Mouse (Mus musculus): Measurements from ENCODE around the gene Igsf6. TPM values are rescaled to one million over a fixed set of nuclear protein-coding genes. Genes with fewer than 3 reads are reported as not detected.
A peak's percentile ranks its signal among the peaks of the same experiment; 100 is the strongest.

Igsf6 gene
- polyA plus RNA-seq, 1 experiment, result 2.7 TPM

- Histone ChIP-seq H3K4me3 (replicated peaks; ENCODE audit: extremely low read depth, low read depth, low read length) (no peak overlapping the region), H3K4me1 (ENCODE audit: control insufficient read depth, insufficient read depth, low read length) (no peaks in the 10 kb centered on the region)
- DNase-seq, result no peak
- WGBS, result 18% methylated on average over 4 of the region's 4 CpGs
- TF ChIP-seq POLR2A (IDR thresholded peaks at IDR 0.05; ENCODE audit: borderline replicate concordance, extremely low read depth, low read depth, low read length) (no peak), CTCF (IDR thresholded peaks at IDR 0.05; ENCODE audit: insufficient read depth, low read length) (no peak)
Measured at GRCm38 (mm10) chr7:121085500-121085899, 11.1 kb upstream of the Igsf6 start.

GRCm38 (mm10) chr7:121084840-121085453 lies 10.6 kb upstream of the Igsf6 start:
- 67% methylated on average over 8 of the region's 8 CpGs for WGBS
- TF ChIP-seq CTCF (IDR thresholded peaks at IDR 0.05; ENCODE audit: insufficient read depth, low read length) (no peak), POLR2A (IDR thresholded peaks at IDR 0.05; ENCODE audit: borderline replicate concordance, extremely low read depth, low read depth, low read length) (no peak)
- DNase-seq, result no peak
- Histone ChIP-seq H3K4me1 (ENCODE audit: control insufficient read depth, insufficient read depth, low read length) (no peaks in the 10 kb centered on the region), H3K4me3 (replicated peaks; ENCODE audit: extremely low read depth, low read depth, low read length) (no peak overlapping the region)

- Histone ChIP-seq H3K4me1 (ENCODE audit: control insufficient read depth, insufficient read depth, low read length) (no peaks in the 10 kb centered on the region; the same call in 1 of the 2 replicates), H3K4me3 (replicated peaks; ENCODE audit: extremely low read depth, low read depth, low read length) (no peak overlapping the region)
- WGBS, result 66% methylated on average over 9 of the region's 9 CpGs
- no peak for DNase-seq
- TF ChIP-seq POLR2A (IDR thresholded peaks at IDR 0.05; ENCODE audit: borderline replicate concordance, extremely low read depth, low read depth, low read length) (no peak), CTCF (IDR thresholded peaks at IDR 0.05; ENCODE audit: insufficient read depth, low read length) (no peak)
Measured at GRCm38 (mm10) chr7:121082949-121083513, 8.7 kb upstream of the Igsf6 start.

- no peaks in the 10 kb centered on the region; the same call in 1 of the 2 replicates for H3K4me1 ChIP-seq (ENCODE audit: control insufficient read depth, insufficient read depth, low read length)
- no peak for TF ChIP-seq CTCF (IDR thresholded peaks at IDR 0.05; ENCODE audit: insufficient read depth, low read length)
- TF ChIP-seq POLR2A (IDR thresholded peaks at IDR 0.05; ENCODE audit: borderline replicate concordance, extremely low read depth, low read depth, low read length), result no peak
- WGBS, result 86% methylated on average over 2 of the region's 2 CpGs
- H3K4me3 ChIP-seq (replicated peaks; ENCODE audit: extremely low read depth, low read depth, low read length), result no peak overlapping the region
- DNase-seq, result no peak
Measured at GRCm38 (mm10) chr7:121081816-121082215, 7.4 kb upstream of the Igsf6 start.

GRCm38 (mm10) chr7:121081350-121081749 lies 7.0 kb upstream of the Igsf6 start, which contains the start of gene Otoa:
Gene Otoa (plus strand): TSS chr7:121081650.
- Histone ChIP-seq H3K4me3 (replicated peaks; ENCODE audit: extremely low read depth, low read depth, low read length) (no peak within 1 kb of the TSS), H3K4me1 (ENCODE audit: control insufficient read depth, insufficient read depth, low read length) (no peaks in the 10 kb centered on the region; the same call in 1 of the 2 replicates)
- TF ChIP-seq POLR2A (IDR thresholded peaks at IDR 0.05; ENCODE audit: borderline replicate concordance, extremely low read depth, low read depth, low read length), result no peak
- TF ChIP-seq CTCF (IDR thresholded peaks at IDR 0.05; ENCODE audit: insufficient read depth, low read length), result no peak
- DNase-seq, result no peak
- WGBS, result 86% methylated on average over 4 of the region's 4 CpGs

- no peak overlapping the region for H3K4me3 ChIP-seq (replicated peaks; ENCODE audit: extremely low read depth, low read depth, low read length)
- H3K4me1 ChIP-seq (ENCODE audit: control insufficient read depth, insufficient read depth, low read length), result peaks cover 7% of the 10 kb centered on the region; the same call in 1 of the 2 replicates
- 26% methylated on average over 5 of the region's 5 CpGs for WGBS
- peak; percentile 37 for DNase-seq
- TF ChIP-seq POLR2A (IDR thresholded peaks at IDR 0.05; ENCODE audit: borderline replicate concordance, extremely low read depth, low read depth, low read length) (no peak), CTCF (IDR thresholded peaks at IDR 0.05; ENCODE audit: insufficient read depth, low read length) (no peak; the same call in 1 of the 2 replicates)
Measured at GRCm38 (mm10) chr7:121077829-121078228, 3.5 kb upstream of the Igsf6 start.

- Histone ChIP-seq H3K4me3 (replicated peaks; ENCODE audit: extremely low read depth, low read depth, low read length) (no peak overlapping the region), H3K4me1 (ENCODE audit: control insufficient read depth, insufficient read depth, low read length) (peaks cover 7% of the 10 kb centered on the region; the same call in 1 of the 2 replicates)
- no peak for TF ChIP-seq POLR2A (IDR thresholded peaks at IDR 0.05; ENCODE audit: borderline replicate concordance, extremely low read depth, low read depth, low read length)
- TF ChIP-seq CTCF (IDR thresholded peaks at IDR 0.05; ENCODE audit: insufficient read depth, low read length), result no peak
- WGBS, result 93% methylated on average over 6 of the region's 6 CpGs
- no peak for DNase-seq
Measured at GRCm38 (mm10) chr7:121077311-121077710, 2.9 kb upstream of the Igsf6 start.

GRCm38 (mm10) chr7:121075416-121075815 lies 1.0 kb upstream of the Igsf6 start:
- DNase-seq, result no peak
- no peak for TF ChIP-seq CTCF (IDR thresholded peaks at IDR 0.05; ENCODE audit: insufficient read depth, low read length)
- no peak for TF ChIP-seq POLR2A (IDR thresholded peaks at IDR 0.05; ENCODE audit: borderline replicate concordance, extremely low read depth, low read depth, low read length)
- Histone ChIP-seq H3K4me3 (replicated peaks; ENCODE audit: extremely low read depth, low read depth, low read length) (no peak overlapping the region), H3K4me1 (ENCODE audit: control insufficient read depth, insufficient read depth, low read length) (peaks cover 7% of the 10 kb centered on the region; the same call in 1 of the 2 replicates)
- WGBS, result 52% methylated on average over 5 of the region's 5 CpGs

GRCm38 (mm10) chr7:121074801-121075400 lies 529 bp upstream of the Igsf6 start:
- Histone ChIP-seq H3K4me1 (ENCODE audit: control insufficient read depth, insufficient read depth, low read length) (peaks cover 7% of the 10 kb centered on the region; the same call in 1 of the 2 replicates), H3K4me3 (replicated peaks; ENCODE audit: extremely low read depth, low read depth, low read length) (peak overlapping the region; percentile 19)
- peak; percentile 58 for DNase-seq
- 53% methylated on average over 6 of the region's 6 CpGs for WGBS
- TF ChIP-seq CTCF (IDR thresholded peaks at IDR 0.05; ENCODE audit: insufficient read depth, low read length) (no peak), POLR2A (IDR thresholded peaks at IDR 0.05; ENCODE audit: borderline replicate concordance, extremely low read depth, low read depth, low read length) (no peak)

All from lung, adult 2 months (tissue).